Mouse (Mus musculus): ENCODE data around the gene D630003M21Rik. TPM values are rescaled to one million over a fixed set of nuclear protein-coding genes. Genes with fewer than 3 reads are reported as not detected.
A peak's percentile ranks its signal among the peaks of the same experiment; 100 is the strongest.

D630003M21Rik gene
- polyA plus RNA-seq, 1 experiment: 0.36 TPM

DNA sequence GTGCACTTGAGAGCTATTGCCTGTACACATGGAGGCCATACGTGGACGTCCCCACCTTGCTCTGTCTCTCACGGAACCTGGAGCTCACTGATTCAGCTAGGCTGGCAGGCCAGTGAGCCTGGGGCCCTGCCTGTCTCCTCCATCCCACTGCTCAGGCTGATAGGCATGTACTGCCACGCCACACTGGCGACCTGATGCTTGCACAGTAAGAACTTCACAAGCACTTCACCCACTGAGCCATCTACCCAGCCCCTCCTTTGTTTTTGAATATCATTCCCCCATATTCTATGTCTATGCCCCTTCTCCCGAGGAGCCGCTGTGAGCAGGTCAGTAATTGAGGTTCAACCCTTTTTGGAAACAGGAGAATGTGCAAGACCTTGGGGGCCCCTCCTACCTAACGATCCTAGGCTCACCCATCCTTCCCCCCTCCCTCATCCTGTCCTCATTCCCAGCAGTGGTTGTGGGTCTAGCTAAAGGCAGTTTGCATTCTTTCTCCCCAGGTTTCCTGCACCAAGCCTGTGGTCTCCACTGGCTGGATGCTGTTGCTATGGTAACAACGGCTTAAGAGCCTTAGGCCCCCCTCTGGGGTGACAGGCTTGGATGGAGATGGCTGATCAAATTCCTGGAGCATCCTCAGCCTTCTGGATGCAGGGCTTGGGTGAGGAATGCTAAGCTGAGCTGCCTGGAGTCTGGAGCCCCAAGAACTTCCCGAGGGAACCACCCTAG is 35.2 kb downstream of the D630003M21Rik start:
- no peak overlapping the region for H3K27ac ChIP-seq (replicated peaks; ENCODE audit: low read depth, low read length)
- no peaks in the 10 kb centered on the region for H3K4me1 ChIP-seq (ENCODE audit: control insufficient read depth, insufficient read depth, insufficient read length, low read length)
- no peak overlapping the region for H3K4me3 ChIP-seq (ENCODE audit: insufficient read depth, low read depth, low read length)

DNA sequence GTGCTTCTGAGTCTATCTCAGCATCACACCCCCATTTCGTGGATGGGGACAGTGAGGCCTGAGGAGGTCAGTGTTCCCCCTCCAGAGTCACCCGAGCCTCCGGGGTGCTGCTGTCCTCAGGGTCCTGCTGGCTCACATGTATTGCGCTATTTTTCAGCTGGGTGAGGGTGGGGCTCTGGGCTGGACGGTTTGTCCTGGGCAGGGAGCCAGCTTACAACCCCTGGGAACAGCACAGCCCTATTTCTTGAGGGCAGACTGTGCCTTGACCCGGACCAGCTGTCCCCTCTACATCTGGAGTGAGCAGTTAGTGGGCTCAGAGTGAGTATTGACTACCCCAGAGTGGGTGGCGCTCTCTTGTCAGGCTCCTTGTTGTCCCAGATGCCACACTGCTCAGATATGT is 37.9 kb downstream of the D630003M21Rik start:
- no peak overlapping the region for H3K27ac ChIP-seq (replicated peaks; ENCODE audit: low read depth, low read length)
- H3K4me1 ChIP-seq (ENCODE audit: control insufficient read depth, insufficient read depth, insufficient read length, low read length): no peaks in the 10 kb centered on the region
- H3K4me3 ChIP-seq (ENCODE audit: insufficient read depth, low read depth, low read length): no peak overlapping the region

DNA sequence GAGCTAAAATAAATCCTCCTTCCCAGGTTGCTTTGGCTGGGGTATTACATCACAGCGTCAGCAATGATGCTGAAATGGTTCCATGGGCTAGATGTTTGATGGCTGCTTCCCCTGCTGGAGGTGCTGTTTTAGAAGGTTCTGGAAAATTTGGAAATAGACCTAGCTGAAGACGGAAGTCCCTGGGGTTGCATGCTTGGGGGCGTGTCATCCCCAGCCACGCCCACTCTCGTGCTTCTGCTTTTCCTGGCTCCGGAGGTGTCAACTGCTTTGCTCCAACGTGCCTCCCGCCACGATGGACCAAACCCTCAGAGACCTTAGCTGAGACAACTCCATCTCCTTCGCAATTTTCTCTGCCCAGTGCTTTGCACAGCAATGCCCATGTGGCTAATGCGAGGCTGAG is 39.6 kb downstream of the D630003M21Rik start:
- Histone ChIP-seq H3K4me1 (ENCODE audit: control insufficient read depth, insufficient read depth, insufficient read length, low read length) (no peaks in the 10 kb centered on the region), H3K27ac (replicated peaks; ENCODE audit: low read depth, low read length) (no peak overlapping the region), H3K4me3 (ENCODE audit: insufficient read depth, low read depth, low read length) (no peak overlapping the region)

DNA sequence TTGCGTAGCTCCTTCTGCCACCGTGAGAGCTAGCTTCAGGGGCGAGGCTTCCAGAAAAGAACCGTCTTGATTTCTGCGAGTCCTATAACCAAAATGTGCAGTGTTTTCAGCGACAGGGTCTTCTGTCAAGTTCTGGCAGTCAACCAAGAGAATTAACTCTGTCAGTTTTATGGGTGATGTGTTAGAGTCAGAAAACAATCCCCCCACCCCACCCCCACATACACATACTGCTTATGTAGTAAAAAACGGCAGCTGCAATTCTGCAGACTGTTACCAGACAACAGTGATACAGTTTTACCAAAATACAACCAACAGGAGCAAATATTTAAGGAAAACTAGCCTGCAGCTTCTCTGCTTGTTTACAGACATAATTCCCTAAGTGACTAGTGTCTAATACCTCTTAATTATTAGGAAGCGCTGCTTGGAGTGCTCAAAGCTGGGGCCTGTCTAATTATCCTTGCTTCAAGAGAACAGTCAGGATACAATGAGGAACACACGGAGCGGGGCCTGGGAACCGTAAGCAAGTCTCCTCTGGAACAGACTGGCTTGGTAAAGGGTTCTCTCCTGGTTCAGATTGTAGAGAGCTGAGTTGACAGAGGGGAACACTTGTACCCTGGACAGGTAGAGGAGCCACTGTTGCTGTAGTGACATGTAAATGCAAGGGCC is 42.7 kb downstream of the D630003M21Rik start:
- H3K4me1 ChIP-seq (ENCODE audit: control insufficient read depth, insufficient read depth, insufficient read length, low read length): no peaks in the 10 kb centered on the region
- no peak overlapping the region for H3K27ac ChIP-seq (replicated peaks; ENCODE audit: low read depth, low read length)

DNA sequence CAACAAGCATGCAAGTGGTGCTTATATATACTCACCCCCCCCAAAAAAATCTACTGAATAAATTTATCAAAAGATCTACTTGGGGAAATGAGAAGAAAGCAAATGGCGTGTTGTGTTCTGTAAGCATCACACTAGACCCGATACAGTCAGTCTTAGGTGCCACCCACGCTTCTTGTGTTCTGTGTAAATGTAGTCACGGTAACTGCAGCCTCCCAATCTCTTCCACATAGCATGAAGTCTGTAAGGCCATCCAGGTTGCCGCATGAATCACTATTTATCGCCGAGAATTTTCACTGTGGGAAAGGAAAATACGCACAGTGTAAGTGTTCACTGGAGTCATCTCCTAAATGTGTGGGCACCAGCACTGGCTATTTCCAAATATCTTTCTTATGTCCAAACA is 45.8 kb downstream of the D630003M21Rik start:
- Histone ChIP-seq H3K4me3 (ENCODE audit: insufficient read depth, low read depth, low read length) (no peak overlapping the region), H3K27ac (replicated peaks; ENCODE audit: low read depth, low read length) (no peak overlapping the region), H3K4me1 (ENCODE audit: control insufficient read depth, insufficient read depth, insufficient read length, low read length) (peaks cover 2% of the 10 kb centered on the region; the same call in 1 of the 2 replicates)

More for the DNA sequence above, 42.7 kb downstream of the D630003M21Rik start:
- no peak overlapping the region for H3K4me3 ChIP-seq (ENCODE audit: insufficient read depth, low read depth, low read length)

DNA sequence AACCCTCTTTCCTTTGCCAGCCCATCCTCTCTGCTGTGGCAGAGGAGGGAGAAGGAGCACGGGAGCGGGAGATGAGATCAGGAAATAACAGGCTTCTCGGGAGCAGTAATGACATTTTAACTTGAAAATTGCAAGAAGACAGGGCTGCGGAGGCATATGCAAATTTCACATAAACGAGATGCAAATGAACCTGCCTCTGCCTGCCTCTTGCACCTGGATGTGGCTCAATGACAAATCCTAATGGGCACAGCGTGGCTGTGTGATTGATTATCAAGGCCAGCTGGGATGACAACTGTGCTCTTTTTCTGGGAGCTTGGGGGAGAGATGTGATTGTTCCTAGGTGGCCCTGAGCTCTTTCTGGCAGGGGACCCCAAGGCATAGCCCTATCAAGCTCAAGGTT is 47.1 kb downstream of the D630003M21Rik start:
- H3K27ac ChIP-seq (replicated peaks; ENCODE audit: low read depth, low read length): no peak overlapping the region
- no peak overlapping the region for H3K4me3 ChIP-seq (ENCODE audit: insufficient read depth, low read depth, low read length)
- H3K4me1 ChIP-seq (ENCODE audit: control insufficient read depth, insufficient read depth, insufficient read length, low read length): peaks cover 2% of the 10 kb centered on the region; the same call in 1 of the 2 replicates

DNA sequence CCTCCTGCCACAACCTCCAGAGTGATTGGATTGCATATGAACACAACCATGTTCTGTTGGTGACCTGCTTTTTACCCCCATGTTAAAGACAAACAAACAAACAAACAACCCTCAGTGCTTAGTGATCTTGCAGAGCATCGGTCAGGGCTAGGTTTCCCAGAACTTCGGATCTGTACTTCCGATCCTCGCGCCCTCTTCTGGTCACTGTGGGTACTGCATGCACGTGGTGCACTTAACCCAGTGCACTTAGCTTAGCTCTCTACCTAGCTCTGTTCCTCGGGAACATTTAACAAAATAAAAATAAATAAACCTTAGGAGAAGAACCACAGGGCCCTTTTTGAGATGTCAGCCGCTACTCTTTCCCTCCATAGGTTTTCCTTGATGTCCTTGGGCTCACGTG is 48.2 kb downstream of the D630003M21Rik start:
- peaks cover 2% of the 10 kb centered on the region; the same call in 1 of the 2 replicates for H3K4me1 ChIP-seq (ENCODE audit: control insufficient read depth, insufficient read depth, insufficient read length, low read length)
- no peak overlapping the region for H3K4me3 ChIP-seq (ENCODE audit: insufficient read depth, low read depth, low read length)
- no peak overlapping the region for H3K27ac ChIP-seq (replicated peaks; ENCODE audit: low read depth, low read length)

DNA sequence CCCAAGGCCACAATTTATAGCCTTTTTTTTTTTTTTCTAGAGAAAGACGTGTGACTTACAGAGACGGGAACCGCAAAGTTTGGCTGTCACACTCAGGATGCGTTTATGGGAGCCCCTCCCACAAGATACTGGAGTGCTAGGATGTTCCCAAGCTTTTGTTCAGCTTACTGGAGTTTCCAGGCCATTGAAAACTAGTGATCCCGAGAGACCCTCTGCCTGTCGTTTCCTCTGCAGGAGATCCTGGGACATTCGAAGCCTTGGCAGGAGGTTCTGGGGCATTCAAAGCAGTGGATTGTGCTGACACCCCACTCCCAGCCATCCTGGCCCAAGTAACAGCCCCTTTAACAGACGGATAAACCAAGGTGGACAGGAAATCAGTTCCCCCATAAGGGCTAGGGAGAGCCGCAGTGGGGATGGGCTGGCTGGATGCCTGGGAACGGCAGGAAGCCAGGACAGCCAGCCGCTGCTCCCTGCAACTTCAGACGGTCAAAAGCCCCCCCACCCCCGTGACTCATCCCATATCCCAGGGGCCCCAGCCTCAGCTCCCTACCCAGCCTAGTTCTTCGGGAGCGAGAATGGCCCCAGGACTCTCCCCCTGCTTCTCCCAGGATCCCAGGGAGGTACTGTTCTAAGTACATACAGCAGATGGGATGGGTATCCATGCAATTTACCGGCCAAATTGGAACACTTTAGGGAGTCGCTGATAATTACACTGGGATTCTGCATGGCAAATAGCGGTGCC is 49.5 kb downstream of the D630003M21Rik start:
- H3K4me1 ChIP-seq (ENCODE audit: control insufficient read depth, insufficient read depth, insufficient read length, low read length): peaks cover 5% of the 10 kb centered on the region
- peak overlapping the region; percentile 53 for H3K4me3 ChIP-seq (ENCODE audit: insufficient read depth, low read depth, low read length)
- peak overlapping the region; percentile 67 for H3K27ac ChIP-seq (replicated peaks; ENCODE audit: low read depth, low read length)

DNA sequence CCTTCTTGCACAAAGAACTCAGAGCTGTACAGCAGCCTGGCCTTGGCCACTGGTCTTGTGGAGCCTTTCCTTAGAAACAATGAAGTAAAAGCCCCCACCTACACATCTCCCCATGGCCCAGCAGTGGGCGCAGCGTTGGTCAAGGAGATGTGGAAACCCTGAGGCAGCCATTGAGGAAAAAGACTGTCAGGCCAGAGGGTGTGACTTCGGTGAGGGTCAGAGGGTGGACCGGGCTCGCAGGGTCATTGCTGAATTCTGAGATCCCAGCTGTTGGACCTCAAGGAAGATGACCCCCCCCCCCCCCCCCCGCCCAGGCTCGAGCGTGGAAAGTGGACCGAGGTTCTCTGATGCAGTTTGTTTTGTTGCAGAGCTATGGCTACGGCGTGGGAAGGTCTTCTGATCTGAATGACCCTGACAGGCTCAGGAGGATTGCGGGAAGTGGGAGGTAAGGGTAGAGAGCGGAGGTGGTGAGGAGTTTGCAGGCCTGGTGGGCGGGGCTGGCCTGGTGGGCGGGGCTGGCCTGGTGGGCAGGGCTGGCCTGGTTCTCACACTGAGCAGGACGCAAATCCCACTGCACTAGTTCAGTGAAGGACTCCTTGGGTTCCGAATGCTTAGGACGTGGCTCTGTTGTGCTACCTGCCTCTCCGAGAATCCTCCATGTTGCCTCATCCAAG is 50.2 kb downstream of the D630003M21Rik start:
- Histone ChIP-seq H3K4me3 (ENCODE audit: insufficient read depth, low read depth, low read length) (peak overlapping the region; percentile 53), H3K27ac (replicated peaks; ENCODE audit: low read depth, low read length) (peak overlapping the region; percentile 67), H3K4me1 (ENCODE audit: control insufficient read depth, insufficient read depth, insufficient read length, low read length) (peaks cover 5% of the 10 kb centered on the region)

DNA sequence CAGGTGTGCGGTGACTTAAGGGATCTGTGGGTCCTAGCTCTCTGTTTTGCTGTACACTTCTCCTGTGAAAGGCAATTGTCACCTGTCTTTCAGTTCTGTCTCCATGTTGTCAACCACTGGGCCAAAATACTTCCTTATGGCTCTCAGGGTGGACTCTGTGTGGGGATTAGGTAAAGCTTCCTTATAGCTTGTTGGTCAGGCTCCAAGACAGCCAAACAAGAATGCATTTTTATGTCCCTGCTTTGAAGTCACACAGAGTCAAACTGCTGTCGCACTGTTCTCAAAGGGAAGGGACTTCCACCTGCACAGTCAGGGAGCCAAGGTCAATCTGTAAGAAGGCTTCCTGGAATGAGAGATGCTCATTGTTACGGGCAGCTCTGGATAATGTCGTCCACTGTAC is 50.9 kb downstream of the D630003M21Rik start:
- H3K27ac ChIP-seq (replicated peaks; ENCODE audit: low read depth, low read length): no peak overlapping the region
- no peak overlapping the region for H3K4me3 ChIP-seq (ENCODE audit: insufficient read depth, low read depth, low read length)
- peaks cover 5% of the 10 kb centered on the region for H3K4me1 ChIP-seq (ENCODE audit: control insufficient read depth, insufficient read depth, insufficient read length, low read length)

DNA sequence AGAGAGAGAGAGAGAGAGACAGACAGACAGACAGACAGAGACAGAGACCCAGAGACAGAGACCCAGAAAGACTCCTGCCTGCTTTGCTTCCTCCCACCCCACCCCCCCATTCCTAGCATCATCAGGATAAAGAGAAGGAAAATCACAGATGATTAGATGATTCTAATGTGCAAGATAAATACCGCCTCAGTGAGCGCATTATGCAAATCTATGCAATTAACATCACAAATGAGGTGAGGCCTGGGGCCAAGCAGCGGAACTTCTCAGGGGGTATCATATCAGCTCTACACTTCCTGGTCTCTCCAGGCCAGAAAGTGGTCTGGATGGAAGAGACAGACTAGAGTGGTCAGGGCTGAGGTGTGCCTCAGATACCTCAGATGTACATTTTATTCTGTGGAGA is 51.4 kb downstream of the D630003M21Rik start:
- Histone ChIP-seq H3K27ac (replicated peaks; ENCODE audit: low read depth, low read length) (no peak overlapping the region), H3K4me1 (ENCODE audit: control insufficient read depth, insufficient read depth, insufficient read length, low read length) (peaks cover 5% of the 10 kb centered on the region), H3K4me3 (ENCODE audit: insufficient read depth, low read depth, low read length) (no peak overlapping the region)

DNA sequence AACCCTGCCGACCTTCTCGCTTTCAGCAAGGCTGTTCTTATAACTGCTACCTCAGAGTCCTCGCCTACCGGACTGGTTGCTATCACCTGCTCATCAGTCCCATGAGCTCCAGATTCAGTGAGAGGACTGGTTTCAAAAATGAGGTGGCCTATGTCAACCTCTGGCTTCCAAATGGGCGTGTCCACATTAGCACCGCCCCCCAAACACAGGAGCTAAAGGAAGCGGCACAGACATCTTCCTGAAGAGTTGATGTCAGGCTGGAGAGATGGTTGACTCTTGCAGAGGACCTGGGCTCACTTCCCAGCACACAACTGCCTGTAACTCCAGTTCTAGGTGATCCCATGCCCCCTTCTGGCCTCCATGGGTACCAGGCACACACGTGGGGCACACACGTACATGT is 52.3 kb downstream of the D630003M21Rik start:
- Histone ChIP-seq H3K27ac (replicated peaks; ENCODE audit: low read depth, low read length) (no peak overlapping the region), H3K4me3 (ENCODE audit: insufficient read depth, low read depth, low read length) (no peak overlapping the region), H3K4me1 (ENCODE audit: control insufficient read depth, insufficient read depth, insufficient read length, low read length) (peaks cover 5% of the 10 kb centered on the region)

DNA sequence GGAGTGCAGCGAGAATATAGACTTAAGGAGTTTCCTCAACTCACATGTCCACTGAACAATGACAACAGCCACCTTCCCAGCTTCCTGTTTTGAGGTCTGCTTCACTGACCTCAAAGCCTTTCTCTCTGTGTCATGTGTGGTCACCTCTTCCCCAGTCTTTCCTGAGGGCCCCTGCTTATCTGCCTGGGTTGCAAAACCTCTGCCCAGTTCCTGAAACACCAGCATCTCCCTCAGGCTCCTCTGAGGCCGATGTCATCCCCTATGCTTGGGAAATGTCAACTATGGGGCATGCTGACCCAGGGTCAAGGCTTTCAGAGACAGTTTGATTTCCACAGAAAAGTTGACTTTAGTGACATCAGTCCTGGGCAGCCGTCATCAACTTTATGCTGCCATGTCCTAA is 53.6 kb downstream of the D630003M21Rik start:
- H3K27ac ChIP-seq (replicated peaks; ENCODE audit: low read depth, low read length): no peak overlapping the region

DNA sequence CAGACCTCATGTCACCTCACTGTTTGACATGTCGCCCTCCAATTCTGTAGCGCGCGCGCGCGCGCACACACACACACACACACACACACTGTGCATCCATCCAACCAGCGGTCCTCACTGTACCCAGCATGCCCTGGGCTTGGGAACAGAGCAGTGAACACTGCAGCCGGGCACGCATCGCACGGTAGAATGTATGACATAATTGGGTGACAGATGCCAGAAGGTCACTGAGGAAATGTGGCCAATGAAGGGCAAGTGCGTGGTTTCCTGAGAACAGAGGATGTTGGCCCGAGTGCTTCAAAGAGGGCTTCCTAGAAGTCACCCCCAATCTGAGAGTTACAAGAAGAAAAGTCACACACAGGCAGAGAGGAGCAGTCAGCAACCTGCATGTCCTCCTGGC is 54.1 kb downstream of the D630003M21Rik start:
- no peak overlapping the region for H3K27ac ChIP-seq (replicated peaks; ENCODE audit: low read depth, low read length)
- peaks cover 5% of the 10 kb centered on the region for H3K4me1 ChIP-seq (ENCODE audit: control insufficient read depth, insufficient read depth, insufficient read length, low read length)
- no peak overlapping the region for H3K4me3 ChIP-seq (ENCODE audit: insufficient read depth, low read depth, low read length)

More for the DNA sequence above, 53.6 kb downstream of the D630003M21Rik start:
- Histone ChIP-seq H3K4me1 (ENCODE audit: control insufficient read depth, insufficient read depth, insufficient read length, low read length) (peaks cover 5% of the 10 kb centered on the region), H3K4me3 (ENCODE audit: insufficient read depth, low read depth, low read length) (no peak overlapping the region)

DNA sequence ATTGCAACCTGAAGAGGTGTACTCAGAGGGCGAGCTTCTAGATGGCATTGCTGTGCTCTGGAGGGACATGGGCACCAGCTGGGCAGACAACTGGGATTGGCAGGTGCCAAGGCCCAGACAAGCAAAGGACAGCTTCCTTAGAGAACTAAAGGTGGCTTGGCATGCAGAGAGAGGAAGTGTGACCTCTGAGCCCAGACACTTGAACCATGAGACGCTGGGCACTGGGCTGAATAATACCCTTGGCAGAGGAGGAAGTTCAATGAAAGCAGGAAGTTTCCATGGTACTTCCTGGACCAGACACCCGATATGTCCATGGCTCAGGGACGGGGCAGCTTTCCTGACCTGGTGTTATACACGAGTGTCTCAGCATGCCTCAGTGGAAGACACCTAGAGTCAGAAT is 54.6 kb downstream of the D630003M21Rik start:
- H3K27ac ChIP-seq (replicated peaks; ENCODE audit: low read depth, low read length): no peak overlapping the region

More for the DNA sequence above, 54.6 kb downstream of the D630003M21Rik start:
- no peak overlapping the region for H3K4me3 ChIP-seq (ENCODE audit: insufficient read depth, low read depth, low read length)
- peaks cover 3% of the 10 kb centered on the region; the same call in 1 of the 2 replicates for H3K4me1 ChIP-seq (ENCODE audit: control insufficient read depth, insufficient read depth, insufficient read length, low read length)

Measured in brown adipose tissue, adult 24 weeks (tissue).